Mouse (Mus musculus) liver, adult 2 months (tissue): ENCODE results near the gene Tmcc3. TPM values are rescaled to one million over a fixed set of nuclear protein-coding genes. Genes with fewer than 3 reads are reported as not detected.
"Not testable (repeated sequence)": the region's sequence is repeated elsewhere in the genome, so short reads cannot be mapped to it uniquely, and the experiment has no call there.

Source experiments
- DNase-seq: peaks from one replicate; pipeline ENCODE4 v3.0.0-alpha.2; 2011; ENCODE audit warnings: low read depth, low spot score; ENCODE audit errors: extremely low read depth
- H3K27ac ChIP-seq: fragments of 200-500 bp; replicated peaks from 2 replicates; pipeline ENCODE4 v1.5.1; 2012; ENCODE audit warnings: low read depth, mild to moderate bottlenecking, control low read depth, inconsistent platforms, low read length; ENCODE audit not compliant: insufficient read depth
- H3K27me3 ChIP-seq: fragments of 200-500 bp; 2 replicates; pipeline ENCODE4 v1.6.1; 2012; ENCODE audit warnings: mild to moderate bottlenecking, moderate library complexity, low read length, inconsistent platforms; ENCODE audit not compliant: control insufficient read depth, insufficient read depth
- H3K36me3 ChIP-seq: fragments of 200-500 bp; 2 replicates; pipeline ENCODE4 v1.6.1; 2012; ENCODE audit warnings: low read length, inconsistent platforms; ENCODE audit not compliant: control insufficient read depth, insufficient read depth
- H3K4me1 ChIP-seq: fragments of 200-500 bp; 2 replicates; pipeline ENCODE4 v1.6.1; 2011; ENCODE audit warnings: low read length; ENCODE audit not compliant: control insufficient read depth, insufficient read depth
- H3K4me3 ChIP-seq: fragments of 200-500 bp; 2 replicates; pipeline ENCODE4 v1.5.1; 2011; ENCODE audit warnings: low read depth, mild to moderate bottlenecking, control low read depth, low read length, moderate library complexity; ENCODE audit not compliant: insufficient read depth
- H3K79me2 ChIP-seq: fragments of 200-500 bp; 2 replicates; pipeline ENCODE4 v1.6.1; 2012; ENCODE audit warnings: inconsistent platforms, mild to moderate bottlenecking, low read length, moderate library complexity; ENCODE audit not compliant: control insufficient read depth, insufficient read depth
- H3K9ac ChIP-seq: fragments of 200-500 bp; 2 replicates; pipeline ENCODE4 v1.6.1; 2012; ENCODE audit warnings: low read depth, mild to moderate bottlenecking, control low read depth, inconsistent platforms, low read length
- CTCF ChIP-seq: fragments of 200-500 bp; IDR thresholded peaks from 2 replicates; pipeline ENCODE4 v1.5.1; 2011; ENCODE audit warnings: low read depth, low read length, control low read depth
- POLR2A ChIP-seq: fragments of 200-500 bp; IDR thresholded peaks from 2 replicates; pipeline ENCODE4 v1.6.1; 2011; ENCODE audit warnings: low read length, control low read depth; ENCODE audit not compliant: insufficient read depth; ENCODE audit errors: extremely low read depth
- WGBS: fragments of 180-500 bp; shearing (Covaris S2); methylation state at CpG from one replicate; pipeline ENCODE4 v1.1.7; 2018; 5-methylcytosine and 5-hydroxymethylcytosine counted together
- polyA plus RNA-seq: library from polyadenylated mRNA; depleted of rRNA; stranded (reverse); fragments of >200 nt; gene quantifications from 2 replicates; pipeline ENCODE4 v1.2.3, GENCODE M21; 2012
- total RNA-seq: library from RNA; depleted of rRNA; stranded (reverse); fragments of >200 nt; gene quantifications from 2 replicates; pipeline ENCODE4 v1.2.3, GENCODE M21; 2014

Tmcc3 gene
- total and polyA plus RNA-seq, 2 experiments: 3.2 to 7.9 TPM

DNA sequence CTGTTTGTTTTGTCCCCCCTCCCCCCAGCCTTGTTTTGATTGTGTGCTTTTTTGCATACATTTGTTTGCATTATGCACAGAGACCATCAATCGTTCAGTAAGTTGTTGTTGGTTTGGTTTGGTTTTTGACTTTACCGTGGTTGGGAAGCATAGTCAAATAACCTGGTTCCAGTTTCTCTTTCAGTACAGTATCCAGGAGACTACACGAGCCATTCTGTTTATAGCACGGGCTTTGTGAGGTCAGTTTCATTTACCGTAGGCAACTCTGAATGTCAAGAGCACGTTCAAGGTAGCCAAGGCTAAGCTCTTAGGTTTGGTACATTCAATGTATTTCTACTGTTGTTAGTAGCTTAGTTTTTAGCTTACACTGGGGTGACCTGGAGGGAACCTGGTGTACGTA is 214.0 kb downstream of the Tmcc3 start:
- 37% methylated on average over 7 of the region's 7 CpGs for WGBS
- no peaks in the 10 kb centered on the region for H3K27me3 ChIP-seq
- H3K27ac ChIP-seq: no peak overlapping the region
- no peak overlapping the region for H3K9ac ChIP-seq
- no peak for DNase-seq
- H3K79me2 ChIP-seq: peaks cover 29% of the 10 kb centered on the region
- no peak overlapping the region for H3K4me3 ChIP-seq
- 0 out of 2 replicates have a peak, but pooled peaks cover 1% of the 10 kb centered on the region for H3K4me1 ChIP-seq
- TF ChIP-seq POLR2A: no peak
- TF ChIP-seq CTCF: no peak
- H3K36me3 ChIP-seq: no peaks in the 10 kb centered on the region

- DNase-seq: no peak
- H3K4me1 ChIP-seq: no peaks in the 10 kb centered on the region
- 53% methylated on average over 8 of the region's 8 CpGs for WGBS
- no peak overlapping the region for H3K27ac ChIP-seq
- H3K4me3 ChIP-seq: no peak overlapping the region
- no peaks in the 10 kb centered on the region for H3K36me3 ChIP-seq
- H3K9ac ChIP-seq: no peak overlapping the region
- TF ChIP-seq CTCF: no peak
- TF ChIP-seq POLR2A: no peak
- no peaks in the 10 kb centered on the region for H3K27me3 ChIP-seq
- peaks cover 32% of the 10 kb centered on the region; the same call in 1 of the 2 replicates for H3K79me2 ChIP-seq
Measured at GRCm38 (mm10) chr10:94526834-94527233, 215.1 kb downstream of the Tmcc3 start.

GRCm38 (mm10) chr10:94527248-94527647 is 215.5 kb downstream of the Tmcc3 start:
- Histone ChIP-seq H3K4me1 (no peaks in the 10 kb centered on the region), H3K79me2 (peaks cover 33% of the 10 kb centered on the region; the same call in 1 of the 2 replicates), H3K36me3 (no peaks in the 10 kb centered on the region), H3K27me3 (no peaks in the 10 kb centered on the region), H3K27ac (no peak overlapping the region), H3K9ac (no peak overlapping the region), H3K4me3 (no peak overlapping the region)
- DNase-seq: no peak
- 90% methylated on average over 6 of the region's 6 CpGs for WGBS
- TF ChIP-seq POLR2A (no peak), CTCF (no peak)

GRCm38 (mm10) chr10:94530079-94530478 is 218.3 kb downstream of the Tmcc3 start:
- Histone ChIP-seq H3K9ac (no peak overlapping the region), H3K36me3 (no peaks in the 10 kb centered on the region), H3K27me3 (no peaks in the 10 kb centered on the region), H3K4me1 (no peaks in the 10 kb centered on the region), H3K27ac (no peak overlapping the region), H3K4me3 (no peak overlapping the region), H3K79me2 (peaks cover 31% of the 10 kb centered on the region; the same call in 1 of the 2 replicates)
- no peak for TF ChIP-seq POLR2A
- no peak for TF ChIP-seq CTCF
- 95% methylated on average over 2 of the region's 2 CpGs for WGBS
- DNase-seq: no peak

DNA sequence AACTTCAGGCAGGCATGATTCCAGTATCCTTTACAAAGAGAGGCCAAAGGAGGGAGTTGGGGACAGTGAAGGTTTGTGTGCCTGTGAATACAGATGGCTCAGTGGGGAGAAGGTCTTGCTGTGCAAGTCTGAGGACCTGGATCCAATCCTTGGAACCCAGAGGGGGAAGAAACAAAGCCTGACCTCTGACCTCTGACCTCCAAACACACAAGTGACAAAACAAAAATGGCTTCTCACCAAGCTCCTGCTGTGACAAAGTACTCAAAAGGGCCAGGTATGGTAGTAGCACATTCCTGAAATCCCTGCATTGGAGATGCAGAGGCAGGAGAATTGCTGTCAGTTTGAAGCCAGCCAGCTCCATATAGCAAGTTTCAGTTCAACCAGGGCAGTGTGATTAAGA is 219.7 kb downstream of the Tmcc3 start:
- H3K27me3 ChIP-seq: no peaks in the 10 kb centered on the region
- H3K4me3 ChIP-seq: no peak overlapping the region
- peaks cover 27% of the 10 kb centered on the region; the same call in 1 of the 2 replicates for H3K79me2 ChIP-seq
- TF ChIP-seq CTCF (no peak), POLR2A (no peak)
- H3K27ac ChIP-seq: no peak overlapping the region
- H3K4me1 ChIP-seq: no peaks in the 10 kb centered on the region
- no peak overlapping the region for H3K9ac ChIP-seq
- no peak for DNase-seq
- H3K36me3 ChIP-seq: no peaks in the 10 kb centered on the region

- Histone ChIP-seq H3K4me1 (no peaks in the 10 kb centered on the region), H3K79me2 (peaks cover 14% of the 10 kb centered on the region; the same call in 1 of the 2 replicates), H3K9ac (no peak overlapping the region), H3K36me3 (no peaks in the 10 kb centered on the region), H3K4me3 (no peak overlapping the region), H3K27ac (no peak overlapping the region), H3K27me3 (no peaks in the 10 kb centered on the region)
- TF ChIP-seq CTCF (no peak), POLR2A (no peak)
- WGBS: 88% methylated on average over 6 of the region's 6 CpGs
- no peak for DNase-seq
Measured at GRCm38 (mm10) chr10:94533081-94533724, 221.5 kb downstream of the Tmcc3 start.

GRCm38 (mm10) chr10:94538623-94539022 is 226.9 kb downstream of the Tmcc3 start:
- not testable (repeated sequence) for H3K4me1 ChIP-seq, H3K9ac ChIP-seq

More at GRCm38 (mm10) chr10:94538623-94539022, 226.9 kb downstream of the Tmcc3 start:
- DNase-seq, H3K27me3 ChIP-seq, H3K27ac ChIP-seq, H3K36me3 ChIP-seq, H3K4me3 ChIP-seq: not testable (repeated sequence)
- peaks cover 19% of the 10 kb centered on the region; the same call in 1 of the 2 replicates for H3K79me2 ChIP-seq
- whole genome bisulfite sequencing: 99% methylated on average over 2 of the region's 2 CpGs
